24 mouse cellular contexts compared by ENCODE assay signal in genomic region chrX:99355128-99355527, GRCm38 (mm10).
DNase-seq lines count a peak whose midpoint lies in the region; ATAC-seq lines count a peak whose summit lies in the region.
"Had no signal": no experiment of that assay in that cellular context is flagged by ENCODE, and none has a peak within 500 bp of the region (broad histone marks: within the 10 kb centered on the region; RNA-seq: fewer than 3 reads in every experiment).

No protein-coding gene starts in this region.

- peaks cover 98% of the 10 kb centered on the region for H3K27me3 ChIP-seq in midbrain, embryonic 10.5 days (ENCODE audit: low read depth, poor library complexity, severe bottlenecking)
- H3K27me3 ChIP-seq in midbrain, embryonic 16.5 days (ENCODE audit: control insufficient read depth, insufficient read depth, low read depth, low read length): peaks cover 10% of the 10 kb centered on the region

- peak; percentile 52 for DNase-seq in heart, adult 11 months
- DNase-seq in heart, postnatal 36 days: no peak
- peak; percentile 6 for DNase-seq in midbrain, embryonic 10.5 days (ENCODE audit: low spot score)
- no peak for DNase-seq in adrenal gland, adult 18-20 months (ENCODE audit: low spot score in 2 of 2)
- DNase-seq: adrenal gland, adult 8-10 months; adrenal gland, postnatal 25 days; cerebellum, adult 18-20 months; cerebellum, adult 9-10 months; cerebellum, postnatal 14 days; forebrain, postnatal 0 days; gastrocnemius, postnatal 25 days; heart, postnatal 10 days had no signal

- intact Hi-C loops in heart, postnatal 36 days (cut with DNase I): loop anchor here (5.0 to 10.0 kb wide), 3 partner anchors 63 to 300 kb away; no protein-coding TSS in a partner anchor

- no peak overlapping the region for H3K4me2 ChIP-seq in midbrain, embryonic 16.5 days (ENCODE audit: low read length)
- H3K4me2 ChIP-seq: embryonic facial prominence, embryonic 12.5 days; embryonic facial prominence, embryonic 15.5 days; heart, embryonic 12.5 days; heart, embryonic 15.5 days; hindbrain, embryonic 14.5 days had no signal

- H3K4me1 ChIP-seq in midbrain, embryonic 10.5 days: peaks cover 27% of the 10 kb centered on the region
- H3K4me1 ChIP-seq in midbrain, embryonic 16.5 days (ENCODE audit: control insufficient read depth, insufficient read depth, low read length): no peaks in the 10 kb centered on the region
- H3K4me1 ChIP-seq: embryonic facial prominence, embryonic 15.5 days had no signal

- no peaks in the 10 kb centered on the region for H3K9me3 ChIP-seq in midbrain, embryonic 10.5 days (replicated peaks)
- H3K9me3 ChIP-seq in midbrain, embryonic 16.5 days (replicated peaks; ENCODE audit: control insufficient read depth, low read length, poor library complexity, severe bottlenecking): no peaks in the 10 kb centered on the region
- H3K9me3 ChIP-seq: embryonic facial prominence, embryonic 12.5 days; embryonic facial prominence, embryonic 15.5 days; heart, embryonic 12.5 days; heart, embryonic 15.5 days had no signal

- no peak overlapping the region for H3K27ac ChIP-seq in midbrain, embryonic 10.5 days (replicated peaks)
- no peak overlapping the region for H3K27ac ChIP-seq in midbrain, embryonic 16.5 days (ENCODE audit: low read length)
- H3K27ac ChIP-seq: embryonic facial prominence, embryonic 12.5 days; embryonic facial prominence, embryonic 15.5 days; heart, embryonic 15.5 days; hindbrain, embryonic 14.5 days; hindbrain, postnatal 0 days had no signal

- ATAC-seq in midbrain, embryonic 16.5 days: no peak
- ATAC-seq in common myeloid progenitor, adult 5-6 weeks (replicated peaks; ENCODE audit: low read depth, poor library complexity, severe bottlenecking): peak; percentile 52
- peak; percentile 61 for ATAC-seq in megakaryocyte progenitor cell, adult 5-6 weeks (replicated peaks; ENCODE audit: poor library complexity)
- ATAC-seq in monocyte, adult 5-6 weeks (replicated peaks; ENCODE audit: insufficient number of reproducible peaks, low FRiP score, low TSS enrichment, poor library complexity, severe bottlenecking): no peak
- ATAC-seq: forebrain, embryonic 14.5 days; forebrain, postnatal 0 days; hindbrain, postnatal 0 days; inflammation-experienced regulatory T-cells, adult 6 months had no signal

- no peak overlapping the region for H3K9ac ChIP-seq in midbrain, embryonic 16.5 days (ENCODE audit: low read depth, low read length)
- H3K9ac ChIP-seq: embryonic facial prominence, embryonic 12.5 days; embryonic facial prominence, embryonic 15.5 days; forebrain, postnatal 0 days; heart, embryonic 12.5 days; heart, embryonic 15.5 days; hindbrain, embryonic 14.5 days had no signal

- no peaks in the 10 kb centered on the region for H3K36me3 ChIP-seq in midbrain, embryonic 10.5 days
- H3K36me3 ChIP-seq in midbrain, embryonic 16.5 days (ENCODE audit: control insufficient read depth, insufficient read depth, low read length): no peaks in the 10 kb centered on the region
- H3K36me3 ChIP-seq: embryonic facial prominence, embryonic 12.5 days; embryonic facial prominence, embryonic 15.5 days; heart, embryonic 12.5 days; heart, embryonic 15.5 days had no signal

- WGBS in midbrain, embryonic 10.5 days: 83% methylated on average over 5 of the region's 5 CpGs
- 67% methylated on average over 5 of the region's 5 CpGs for WGBS in midbrain, embryonic 16.5 days

- no peak overlapping the region for H3K4me3 ChIP-seq in midbrain, embryonic 10.5 days
- no peak overlapping the region for H3K4me3 ChIP-seq in midbrain, embryonic 16.5 days (ENCODE audit: low read depth, low read length)
- H3K4me3 ChIP-seq: embryonic facial prominence, embryonic 12.5 days; embryonic facial prominence, embryonic 15.5 days; heart, embryonic 12.5 days; heart, embryonic 15.5 days had no signal

Comparison
In these comparisons a context has a peak if more than half of its experiments do, and no peak if none do; other contexts are left out.
1. DNase-seq: peak in heart, adult 11 months (single experiment) and midbrain, embryonic 10.5 days (single experiment); none in heart, postnatal 36 days (0 of 2) and adrenal gland, adult 18-20 months (0 of 2).
2. ATAC-seq: peak in common myeloid progenitor, adult 5-6 weeks (single experiment) and megakaryocyte progenitor cell, adult 5-6 weeks (single experiment); none in midbrain, embryonic 16.5 days (single experiment) and monocyte, adult 5-6 weeks (single experiment).